Mouse (Mus musculus): ENCODE results near the gene Ccnd3. TPM values are rescaled to one million over a fixed set of nuclear protein-coding genes. Genes with fewer than 3 reads are reported as not detected.
A peak's percentile ranks its signal among the peaks of the same experiment; 100 is the strongest.
"Not testable (repeated sequence)": the region's sequence is repeated elsewhere in the genome, so short reads cannot be mapped to it uniquely, and the experiment has no call there.

The Ccnd3 gene
- polyA plus RNA-seq, 3 experiments from 2014 or later, result 124 to 141 (median 130) TPM

GRCm38 (mm10) chr17:47622912-47623554, 118.2 kb downstream of the Ccnd3 start:
- ATAC-seq, result no peak

- ATAC-seq, result not testable (repeated sequence)
Measured at GRCm38 (mm10) chr17:47624572-47624971, 119.7 kb downstream of the Ccnd3 start.

- no peak for ATAC-seq
Measured at GRCm38 (mm10) chr17:47625088-47625487, 120.2 kb downstream of the Ccnd3 start.

- no peak for ATAC-seq
Measured at GRCm38 (mm10) chr17:47626031-47626430, 121.2 kb downstream of the Ccnd3 start.

GRCm38 (mm10) chr17:47627791-47628190, 122.9 kb downstream of the Ccnd3 start:
- no peak for ATAC-seq

GRCm38 (mm10) chr17:47628851-47629676, 124.2 kb downstream of the Ccnd3 start:
- ATAC-seq, result peak; percentile 91

- ATAC-seq, result peak; percentile 29
Measured at GRCm38 (mm10) chr17:47629717-47630677, 125.1 kb downstream of the Ccnd3 start.

- no peak for ATAC-seq
Measured at GRCm38 (mm10) chr17:47630678-47631065, 125.8 kb downstream of the Ccnd3 start, which contains the start of gene Usp49. Gene Usp49 (plus strand): TSS chr17:47630690.

- no peak for ATAC-seq
Measured at GRCm38 (mm10) chr17:47632181-47632840, 127.5 kb downstream of the Ccnd3 start.

- ATAC-seq, result no peak
Measured at GRCm38 (mm10) chr17:47633999-47634770, 129.3 kb downstream of the Ccnd3 start.

GRCm38 (mm10) chr17:47642992-47643391, 138.1 kb downstream of the Ccnd3 start:
- ATAC-seq, result no peak

- ATAC-seq, result no peak
Measured at GRCm38 (mm10) chr17:47646683-47647082, 141.8 kb downstream of the Ccnd3 start.

- no peak for ATAC-seq
Measured at GRCm38 (mm10) chr17:47648966-47649365, 144.1 kb downstream of the Ccnd3 start.

Other genes with a start within 250 kb of the Ccnd3 start
- gene Mrps10, start 136.2 kb upstream of the Ccnd3 start, polyA plus RNA-seq (2017; shearing (Covaris generic)), result 10 to 100 TPM; 31.5 to 34.9 (median 33.0) TPM
- 1 to 10 TPM in 2 of 3 experiments, under 1 TPM in 1; 0.29 to 1.8 (median 1.1) TPM for gene Guca1b, start 119.7 kb upstream of the Ccnd3 start, polyA plus RNA-seq (2017; shearing (Covaris generic))
- not detected for gene Guca1a, start 104.5 kb upstream of the Ccnd3 start, polyA plus RNA-seq (2017; shearing (Covaris generic))
- gene AI661453, start 68.4 kb upstream of the Ccnd3 start, polyA plus RNA-seq (2017; shearing (Covaris generic)), result not detected
- gene 1700001C19Rik, start 67.7 kb upstream of the Ccnd3 start, polyA plus RNA-seq (2017; shearing (Covaris generic)), result not detected
- 10 to 100 TPM; 56.9 to 80.8 (median 70.0) TPM for gene Taf8, start 2.8 kb upstream of the Ccnd3 start, polyA plus RNA-seq (2017; shearing (Covaris generic))
- 10 to 100 TPM in 2 of 3 experiments, 1 to 10 TPM in 1; 9.1 to 12.3 (median 11.6) TPM for gene Bysl, start 106.4 kb downstream of the Ccnd3 start, polyA plus RNA-seq (2017; shearing (Covaris generic))
- 10 to 100 TPM; 27.6 to 32.3 (median 28.1) TPM for gene Med20, start 106.5 kb downstream of the Ccnd3 start, polyA plus RNA-seq (2017; shearing (Covaris generic))
- under 1 TPM in 2 of 3 experiments, not detected in 1; 0.68 to 0.79 TPM for gene Gm20517, start 106.5 kb downstream of the Ccnd3 start, polyA plus RNA-seq (2017; shearing (Covaris generic))
- gene Usp49, start 125.6 kb downstream of the Ccnd3 start, polyA plus RNA-seq (2017; shearing (Covaris generic)), result under 1 TPM; 0.58 to 0.97 (median 0.70) TPM
- gene Tomm6, start 183.3 kb downstream of the Ccnd3 start, polyA plus RNA-seq (2017; shearing (Covaris generic)), result 100 to 1,000 TPM; 299 to 411 (median 338) TPM
- not detected for gene Frs3, start 184.0 kb downstream of the Ccnd3 start, polyA plus RNA-seq (2017; shearing (Covaris generic))
- gene Gm21981, start 189.4 kb downstream of the Ccnd3 start, polyA plus RNA-seq (2017; shearing (Covaris generic)), result not detected
- gene Prickle4, start 189.7 kb downstream of the Ccnd3 start, polyA plus RNA-seq (2017; shearing (Covaris generic)), result not detected
- gene Pgc, start 221.8 kb downstream of the Ccnd3 start, polyA plus RNA-seq (2017; shearing (Covaris generic)), result not detected
- 10 to 100 TPM in 1 of 3 experiments, 1 to 10 TPM in 2; 5.6 to 10.6 (median 6.5) TPM for gene Tfeb, start 232.0 kb downstream of the Ccnd3 start, polyA plus RNA-seq (2017; shearing (Covaris generic))